Mouse (Mus musculus) retina, postnatal 7 days (tissue): ENCODE measurements at regions not wholly inside any gene's neighbourhood (a gene's known extent, or its start where the extent isn't known, plus 50 kb on each side); places are given as distances from the start of the nearest gene placed in this dataset.

Experiments
- DNase-seq: peaks from one replicate; pipeline ENCODE4 v3.0.0-alpha.2; 2012; ENCODE audit warnings: low read depth, low spot score

DNA sequence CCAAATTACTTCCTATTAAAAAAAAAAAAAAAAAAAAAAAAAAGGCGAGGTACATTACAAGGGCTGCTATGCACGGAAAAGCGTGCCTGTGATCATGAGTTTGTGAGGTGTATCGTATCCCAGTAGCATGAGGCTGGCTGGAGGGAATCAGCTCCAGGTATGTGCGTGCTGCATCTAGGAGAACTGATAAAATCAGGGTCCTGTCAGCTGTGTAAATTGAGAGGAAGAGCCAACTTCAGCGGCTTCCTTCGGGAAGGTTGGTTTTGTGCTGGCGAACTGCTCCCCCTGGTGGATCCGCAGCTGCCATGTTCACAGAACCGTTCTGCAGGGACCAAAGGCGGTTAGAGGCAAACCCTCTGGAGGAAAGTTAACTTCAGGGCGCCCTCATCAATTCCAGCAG lies 60.8 kb upstream of the Gm10295 start:
- DNase-seq: peak; percentile 49

GRCm38 (mm10) chr7:71411293-71412011 lies 60.2 kb upstream of the Gm10295 start:
- DNase-seq: no peak

- no peak for DNase-seq
Observed at GRCm38 (mm10) chr7:71409903-71410302, 58.6 kb upstream of the Gm10295 start.

DNA sequence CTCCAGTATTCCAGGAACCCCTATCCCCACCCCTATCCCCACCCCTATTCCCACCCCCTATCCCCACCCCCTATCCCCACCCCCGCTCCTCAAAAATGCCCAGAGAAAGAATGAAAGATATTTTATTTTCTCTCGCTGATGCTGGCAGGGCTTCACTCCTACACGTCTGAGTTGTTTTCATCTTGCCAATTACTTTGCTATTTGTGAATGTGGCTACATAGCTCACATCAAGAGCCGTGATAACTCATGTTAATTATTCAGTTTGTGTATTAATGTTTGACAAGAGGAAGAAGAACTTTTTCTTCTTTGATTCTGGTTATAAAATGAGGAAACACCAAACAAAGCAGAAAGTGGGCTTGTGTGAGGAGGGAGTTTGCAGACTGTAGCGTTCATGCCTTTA lies 57.8 kb upstream of the Gm10295 start:
- DNase-seq: no peak

DNA sequence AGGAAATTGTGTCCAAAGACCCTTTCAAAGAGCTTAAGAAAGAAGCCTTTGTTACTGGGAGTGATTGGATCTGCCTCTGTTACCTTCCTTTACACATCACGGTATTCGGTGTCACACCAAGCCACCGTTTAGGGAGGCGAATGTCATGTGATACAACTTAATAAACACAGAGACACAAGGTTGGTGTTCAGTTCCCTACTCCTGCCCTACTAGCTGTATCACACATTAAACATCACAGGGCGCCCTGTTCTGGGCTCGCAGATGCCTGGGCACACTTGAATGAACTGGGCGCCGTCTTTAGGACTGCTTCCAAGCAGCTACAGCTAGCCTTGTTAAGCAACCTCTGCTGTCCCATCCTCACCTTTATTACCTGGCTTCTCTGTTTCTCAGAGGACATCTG lies 55.0 kb upstream of the Gm10295 start:
- DNase-seq: no peak
